Comparison of ENCODE assay signal across 30 mouse cellular contexts in the genomic region with DNA sequence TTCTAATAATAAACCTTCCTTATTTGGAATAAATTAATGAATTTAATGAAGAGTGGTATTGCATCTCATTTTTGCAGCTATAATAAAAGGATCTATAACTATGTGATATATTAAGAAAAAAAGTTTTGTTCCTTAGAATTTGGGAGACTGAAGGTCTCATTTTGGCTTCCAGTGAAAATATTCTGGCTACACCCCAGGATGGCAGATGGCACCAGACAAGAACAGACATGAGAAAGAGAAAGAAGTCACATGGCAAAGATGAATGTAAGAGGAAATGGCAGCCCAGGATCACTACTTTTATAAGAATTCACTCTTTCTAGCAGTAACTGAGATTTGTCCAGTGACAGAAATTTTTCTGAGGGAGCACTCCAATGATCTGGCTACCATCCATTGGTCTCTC.
A peak's percentile ranks its signal among the peaks of the same experiment; 100 is the strongest.
DNase-seq lines count a peak whose midpoint lies in the region; ATAC-seq lines count a peak whose summit lies in the region.
"Had no signal": no experiment of that assay in that cellular context is flagged by ENCODE, and none has a peak within 500 bp of the region (broad histone marks: within the 10 kb centered on the region; RNA-seq: fewer than 3 reads in every experiment).

No protein-coding gene starts in this region.

- DNase-seq in cerebellum, adult 11 months = peak; percentile 17
- peak; percentile 47 for DNase-seq in brain, adult 2 months (ENCODE audit: low read depth, low spot score)
- peak; percentile 27 for DNase-seq in cerebellum, adult 8-10 months
- DNase-seq in cerebellum, postnatal 25 days = peak; percentile 59 to 74
- DNase-seq in lung, postnatal 10 days = no peak
- DNase-seq in hindbrain, embryonic 11.5 days (ENCODE audit: low spot score) = no peak
- no peak for DNase-seq in urinary bladder, postnatal 4 days (ENCODE audit: low spot score in 2 of 2)
- DNase-seq: adrenal gland, adult 2 months; adrenal gland, postnatal 36 days; embryo, embryonic 11 days; gastrocnemius, postnatal 10 days; heart, postnatal 14 days; kidney, postnatal 25 days; liver; lung, embryonic 14.5 days; retina, postnatal 1 day; right cerebral cortex, postnatal 25 days; thymus, adult 18-20 months; thymus, postnatal 25 days had no signal

- no peaks in the 10 kb centered on the region for H3K27me3 ChIP-seq in hindbrain, embryonic 11.5 days (ENCODE audit: control insufficient read depth, insufficient read depth, low read length)
- H3K27me3 ChIP-seq: CH12.LX; embryonic facial prominence, embryonic 12.5 days; midbrain, embryonic 15.5 days; neural tube, embryonic 15.5 days had no signal

- H3K9me3 ChIP-seq in hindbrain, embryonic 11.5 days (ENCODE audit: control insufficient read depth, low read length) = no peaks in the 10 kb centered on the region
- H3K9me3 ChIP-seq: embryonic facial prominence, embryonic 12.5 days; hindbrain, embryonic 10.5 days; midbrain, embryonic 10.5 days; midbrain, embryonic 15.5 days; neural tube, embryonic 15.5 days had no signal

- no peaks in the 10 kb centered on the region for H3K36me3 ChIP-seq in hindbrain, embryonic 11.5 days (ENCODE audit: control insufficient read depth, insufficient read depth, low read length)
- H3K36me3 ChIP-seq: embryonic facial prominence, embryonic 12.5 days; hindbrain, embryonic 10.5 days; midbrain, embryonic 10.5 days; midbrain, embryonic 15.5 days; neural tube, embryonic 15.5 days had no signal

- ATAC-seq in cerebellum, adult (ENCODE audit: insufficient number of reproducible peaks, low FRiP score, low TSS enrichment) = no peak
- ATAC-seq in hindbrain, embryonic 11.5 days (ENCODE audit: low FRiP score) = no peak
- ATAC-seq: activated CD4-positive, CD25-positive, alpha-beta regulatory T cell, adult 4 months; intestine, embryonic 16.5 days; midbrain, embryonic 15.5 days had no signal

- no peak overlapping the region for H3K4me3 ChIP-seq in hindbrain, embryonic 11.5 days (ENCODE audit: low read depth, low read length)
- H3K4me3 ChIP-seq: embryonic facial prominence, embryonic 12.5 days; hindbrain, embryonic 10.5 days; layer of hippocampus, adult 2 months; midbrain, embryonic 10.5 days; midbrain, embryonic 15.5 days; neural tube, embryonic 15.5 days had no signal

- H3K9ac ChIP-seq in hindbrain, embryonic 11.5 days (ENCODE audit: low read depth, low read length) = no peak overlapping the region
- H3K9ac ChIP-seq: embryonic facial prominence, embryonic 12.5 days; liver, embryonic 14.5 days; lung, embryonic 14.5 days; midbrain, embryonic 15.5 days; neural tube, embryonic 15.5 days had no signal

- H3K4me1 ChIP-seq in hindbrain, embryonic 11.5 days (replicated peaks; ENCODE audit: control insufficient read depth, insufficient read depth, low read length) = no peaks in the 10 kb centered on the region
- H3K4me1 ChIP-seq: embryonic facial prominence, embryonic 12.5 days; hindbrain, embryonic 10.5 days; midbrain, embryonic 10.5 days; midbrain, embryonic 15.5 days; neural tube, embryonic 15.5 days had no signal

- no peak overlapping the region for H3K4me2 ChIP-seq in hindbrain, embryonic 11.5 days (replicated peaks; ENCODE audit: low read depth, low read length)
- H3K4me2 ChIP-seq: embryonic facial prominence, embryonic 12.5 days; lung, embryonic 14.5 days; midbrain, embryonic 15.5 days; neural tube, embryonic 15.5 days had no signal

- no peak overlapping the region for H3K27ac ChIP-seq in hindbrain, embryonic 11.5 days (ENCODE audit: low read depth, low read length)
- H3K27ac ChIP-seq: embryonic facial prominence, embryonic 12.5 days; hindbrain, embryonic 10.5 days; layer of hippocampus, adult 2 months; liver, embryonic 14.5 days; midbrain, embryonic 10.5 days; midbrain, embryonic 15.5 days; neural tube, embryonic 15.5 days had no signal

Comparison
In these comparisons a context has a peak if more than half of its experiments do, and no peak if none do; other contexts are left out.
1. DNase-seq: peak in cerebellum, adult 11 months (single experiment), brain, adult 2 months (single experiment), cerebellum, adult 8-10 months (single experiment) and cerebellum, postnatal 25 days (2 of 2); none in lung, postnatal 10 days (single experiment), hindbrain, embryonic 11.5 days (single experiment) and urinary bladder, postnatal 4 days (0 of 2).